Mouse (Mus musculus): ENCODE results near the gene Gpr171. TPM values are rescaled to one million over a fixed set of nuclear protein-coding genes. Genes with fewer than 3 reads are reported as not detected.

The Gpr171 gene
- 3.3 and 4.2 TPM in 2 replicates for polyA plus RNA-seq (2015; fragmentation: Nextera tagmentation; extraction: Ambion mirVana)

DNA sequence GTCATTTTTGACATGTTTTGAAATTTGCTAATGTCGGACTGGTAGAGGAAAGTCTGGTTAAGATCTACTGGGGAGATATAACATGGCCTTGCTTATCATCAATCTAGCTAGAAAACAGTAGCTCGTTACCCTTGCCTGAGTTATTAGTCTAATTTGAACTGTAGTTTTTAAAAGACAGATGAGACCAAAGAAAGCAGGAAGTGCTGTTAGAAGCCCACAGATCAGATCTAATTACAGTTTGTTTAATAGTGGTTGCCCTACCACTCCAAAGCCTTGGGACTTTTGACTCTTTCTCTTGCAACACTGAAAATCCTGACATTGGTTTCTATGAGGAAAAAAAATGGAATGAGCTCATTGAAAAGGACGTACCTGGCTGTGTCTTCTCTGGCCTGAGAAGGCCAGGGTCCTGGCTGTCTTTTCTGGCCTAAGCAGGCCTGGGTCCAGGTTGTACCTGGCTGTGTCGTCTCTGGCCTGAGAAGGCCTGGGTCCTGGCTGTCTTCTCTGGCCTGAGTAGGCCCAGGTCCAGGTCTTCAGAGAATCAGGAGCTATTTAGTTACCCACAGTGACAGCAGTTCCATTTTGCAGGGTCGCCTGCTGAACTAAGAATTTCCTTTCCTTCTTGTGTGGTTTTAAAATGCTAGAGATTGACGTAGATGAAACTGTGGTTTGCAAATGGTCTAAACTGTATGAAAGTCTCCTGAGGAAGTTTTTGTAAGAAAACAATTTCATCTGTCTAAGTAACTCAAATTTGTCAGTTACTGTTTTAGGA, at the start of gene Gpr171:
Gene Gpr171, minus strand, starts transcription at position 604 of the 769 bp plus-strand sequence.

Other genes with a start within 250 kb of the Gpr171 start
- not detected in 2 replicates for gene Clrn1, start 216.5 kb downstream of the Gpr171 start, polyA plus RNA-seq (2015; fragmentation: Nextera tagmentation; extraction: Ambion mirVana)
- 1.1 and 1.3 TPM in 2 replicates for gene Med12l, start 96.0 kb downstream of the Gpr171 start, polyA plus RNA-seq (2015; fragmentation: Nextera tagmentation; extraction: Ambion mirVana)
- 10.1 and 11.4 TPM in 2 replicates for gene P2ry14, start 51.8 kb upstream of the Gpr171 start, polyA plus RNA-seq (2015; fragmentation: Nextera tagmentation; extraction: Ambion mirVana)
- 0.11 TPM in 1 of 2 replicates, not detected in the other for gene Gpr87, start 93.3 kb upstream of the Gpr171 start, polyA plus RNA-seq (2015; fragmentation: Nextera tagmentation; extraction: Ambion mirVana)
- gene P2ry13, start 109.1 kb upstream of the Gpr171 start, polyA plus RNA-seq (2015; fragmentation: Nextera tagmentation; extraction: Ambion mirVana) = 3.6 and 5.4 TPM in 2 replicates
- 2.7 and 3.4 TPM in 2 replicates for gene P2ry12, start 161.1 kb upstream of the Gpr171 start, polyA plus RNA-seq (2015; fragmentation: Nextera tagmentation; extraction: Ambion mirVana)
- gene Igsf10, start 242.6 kb upstream of the Gpr171 start, polyA plus RNA-seq (2015; fragmentation: Nextera tagmentation; extraction: Ambion mirVana) = 2.6 and 3.5 TPM in 2 replicates

All from spleen, postnatal 0 days (tissue).